Comparison of ENCODE assay signal across 8 mouse cellular contexts in the genomic region with DNA sequence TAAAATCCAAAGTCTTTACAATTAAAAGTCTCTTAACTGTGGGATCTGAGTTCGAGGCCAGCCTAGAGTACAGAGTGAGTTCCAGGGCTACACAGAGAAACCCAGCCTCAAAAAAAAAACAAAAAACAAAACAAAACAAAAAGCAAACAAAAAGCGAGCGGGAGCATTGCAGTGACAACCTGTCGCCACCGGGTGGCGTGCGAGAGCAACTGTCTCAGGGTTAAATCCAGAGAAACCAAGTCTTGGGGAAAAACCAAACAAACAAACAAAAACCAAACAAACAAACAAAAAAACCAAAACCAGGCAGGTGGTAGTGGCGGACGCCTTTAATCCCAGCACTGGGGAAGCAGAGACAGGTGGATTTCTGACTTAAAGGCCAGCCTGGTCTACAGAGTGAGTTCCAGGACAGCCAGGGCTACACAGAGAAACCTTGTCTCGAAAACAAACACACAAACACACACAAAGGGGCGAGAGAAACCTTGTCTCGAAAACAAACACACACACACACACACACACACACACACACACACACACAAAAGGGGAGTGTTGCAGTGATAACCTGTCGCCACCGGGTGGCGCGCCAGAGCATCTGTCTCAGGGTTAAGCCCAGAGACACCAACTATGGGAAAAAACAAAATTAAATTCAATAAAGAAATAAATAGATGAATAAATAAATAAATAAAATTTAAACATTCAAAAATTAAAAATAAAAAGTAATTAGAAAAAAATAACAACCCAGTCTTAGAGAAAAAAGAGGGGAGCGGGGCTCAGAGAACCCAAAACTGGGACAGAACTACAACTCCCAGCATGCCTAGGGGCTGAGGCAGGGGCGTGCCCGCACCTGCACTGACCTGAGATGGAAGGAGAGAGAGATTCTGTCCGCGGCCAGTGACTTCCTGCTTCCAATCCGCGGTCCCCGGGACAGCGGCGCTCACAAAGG.
A peak's percentile ranks its signal among the peaks of the same experiment; 100 is the strongest.
DNase-seq lines count a peak whose midpoint lies in the region; ATAC-seq and TF ChIP-seq lines count a peak whose summit lies in the region.

No protein-coding gene starts in this region.

- in situ Hi-C loops in ES-E14 (cut with MboI; ENCODE audit: low sequenced_read_pairs in 2 of 2, unreplicated experiment in 2 of 2), result no loop called here

- H3K27ac ChIP-seq in ES-E14 (ENCODE audit: insufficient read depth, low read depth, low read length, poor library complexity, severe bottlenecking), result peak overlapping the region; percentile 95
- H3K27ac ChIP-seq in forebrain, embryonic 10.5 days, result peak overlapping the region; percentile 93
- peak overlapping the region; percentile 48; the same call in 1 of the 2 replicates for H3K27ac ChIP-seq in heart, postnatal 0 days (ENCODE audit: low read depth)

- H3K36me3 ChIP-seq in ES-E14 (ENCODE audit: control insufficient read depth, insufficient read depth, low read length, poor library complexity, severe bottlenecking), result no peaks in the 10 kb centered on the region
- H3K36me3 ChIP-seq in forebrain, embryonic 10.5 days (replicated peaks), result no peaks in the 10 kb centered on the region
- no peaks in the 10 kb centered on the region for H3K36me3 ChIP-seq in heart, postnatal 0 days (replicated peaks; ENCODE audit: control insufficient read depth, insufficient read depth, low read length)

- DNase-seq in ES-E14 (ENCODE audit: low read depth, low spot score), result peak; percentile 72
- peak; percentile 18 to 21 for DNase-seq in adrenal gland, postnatal 4 days (ENCODE audit: low spot score in 2 of 2)
- peak; percentile 63 for DNase-seq in forebrain, embryonic 10.5 days (ENCODE audit: extremely low spot score, low spot score)
- peak; percentile 76 for DNase-seq in heart, postnatal 0 days (ENCODE audit: low spot score)
- DNase-seq in layer of hippocampus, adult 9-11 months, result peak; percentile 38
- peak; percentile 21 to 71 for DNase-seq in lung, postnatal 4 days
- peak; percentile 59 for DNase-seq in retina, postnatal 1 day
- peak; percentile 51 for DNase-seq in urinary bladder, postnatal 25 days (ENCODE audit: low spot score)

- H3K4me1 ChIP-seq in ES-E14 (ENCODE audit: control insufficient read depth in 2 of 2, insufficient read depth in 2 of 2, low read length in 2 of 2, poor library complexity in 1 of 2), result peaks cover 0 to 3% of the 10 kb centered on the region in 2 experiments; a peak in 1 of 4 replicates
- no peaks in the 10 kb centered on the region for H3K4me1 ChIP-seq in forebrain, embryonic 10.5 days
- H3K4me1 ChIP-seq in heart, postnatal 0 days (ENCODE audit: control insufficient read depth, insufficient read depth), result no peaks in the 10 kb centered on the region

- no peaks in the 10 kb centered on the region for H3K27me3 ChIP-seq in forebrain, embryonic 10.5 days (ENCODE audit: poor library complexity, severe bottlenecking)
- H3K27me3 ChIP-seq in heart, postnatal 0 days (ENCODE audit: control insufficient read depth, insufficient read depth, low read length), result no peaks in the 10 kb centered on the region

- WGBS in forebrain, embryonic 10.5 days, result 20% methylated on average over 26 of the region's 26 CpGs
- WGBS in heart, postnatal 0 days, result 12% methylated on average over 26 of the region's 26 CpGs

- peak; percentile 84 for ATAC-seq in heart, postnatal 0 days (ENCODE audit: insufficient read depth, low read depth)

- no peaks in the 10 kb centered on the region for H3K9me3 ChIP-seq in ES-E14 (ENCODE audit: control insufficient read depth, insufficient read depth, low read depth, low read length)
- no peaks in the 10 kb centered on the region for H3K9me3 ChIP-seq in forebrain, embryonic 10.5 days
- no peaks in the 10 kb centered on the region for H3K9me3 ChIP-seq in heart, postnatal 0 days (replicated peaks; ENCODE audit: control insufficient read depth, low read length)

- H3K9ac ChIP-seq in ES-E14 (ENCODE audit: insufficient read depth, low read depth, low read length, poor library complexity, severe bottlenecking), result peak overlapping the region; percentile 99
- no peak overlapping the region for H3K9ac ChIP-seq in heart, postnatal 0 days (replicated peaks; ENCODE audit: low read depth, low read length)

- H3K4me3 ChIP-seq in ES-E14 (ENCODE audit: insufficient read depth in 1 of 2, low read depth in 1 of 2, low read length in 2 of 2, poor library complexity in 1 of 2, severe bottlenecking in 1 of 2), result peak overlapping the region; percentile 97 to 99
- peak overlapping the region; percentile 65 for H3K4me3 ChIP-seq in forebrain, embryonic 10.5 days
- H3K4me3 ChIP-seq in heart, postnatal 0 days (ENCODE audit: low read depth, low read length), result peak overlapping the region; percentile 66

- peak overlapping the region; percentile 46 for H3K4me2 ChIP-seq in heart, postnatal 0 days (ENCODE audit: low read depth, low read length)

- TF ChIP-seq EP300 in heart, postnatal 0 days (IDR thresholded peaks at IDR 0.05; ENCODE audit: low read depth), result no peak

- peak; percentile 68 for TF ChIP-seq CTCF in heart, postnatal 0 days (IDR thresholded peaks at IDR 0.05; ENCODE audit: low read depth)

TF ChIP-seq in ES-E14, 5 proteins besides CTCF, POLR2A, EP300 and RAD21:
- TF ChIP-seq ZC3H11A (IDR thresholded peaks at IDR 0.05; ENCODE audit: borderline replicate concordance, low read depth, low read length), result no peak; the same call in 1 of the 2 replicates
- no peak for TF ChIP-seq CHD2 (IDR thresholded peaks at IDR 0.05; ENCODE audit: low read depth, low read length)
- TF ChIP-seq HCFC1 (IDR thresholded peaks at IDR 0.05; ENCODE audit: borderline replicate concordance, insufficient read depth, low read length), result peak; percentile 93
- TF ChIP-seq MAFK (IDR thresholded peaks at IDR 0.05; ENCODE audit: insufficient read depth, low read depth, low read length), result no peak
- TF ChIP-seq ZNF384 (IDR thresholded peaks at IDR 0.05; ENCODE audit: low read depth, low read length), result peak; percentile 58; the same call in 1 of the 2 replicates

Comparison
In these comparisons a context has a peak if more than half of its experiments do, and no peak if none do; other contexts are left out.
1. Peak in every context shown above with its lines: DNase-seq, ATAC-seq, H3K4me3 ChIP-seq and H3K27ac ChIP-seq.
2. DNase-seq: peak in every context shown above with its lines; median percentile 76 in heart, postnatal 0 days; 72 in ES-E14; 63 in forebrain, embryonic 10.5 days; 59 in retina, postnatal 1 day; 51 in urinary bladder, postnatal 25 days; 46 in lung, postnatal 4 days; 38 in layer of hippocampus, adult 9-11 months; 20 in adrenal gland, postnatal 4 days.